Mouse (Mus musculus) erythroid progenitor cell, adult 5-6 weeks (primary cell): ENCODE data around the gene AC140267.1. TPM values are rescaled to one million over a fixed set of nuclear protein-coding genes. Genes with fewer than 3 reads are reported as not detected.

Experiments used
- ATAC-seq: replicated peaks from 2 replicates; pipeline ENCODE4 v1.8.0; 2016; ENCODE audit warnings: moderate number of reproducible peaks, mild to moderate bottlenecking, moderate TSS enrichment, inconsistent platforms; ENCODE audit not compliant: poor library complexity, low FRiP score, severe bottlenecking
- total RNA-seq, 2 experiments: library from RNA; stranded (forward) in 1 of 2; stranded (reverse) in 1 of 2; fragments of 150-400 nt in 1 of 2; fragments of 186-747, 209-891 nt in 1 of 2; gene quantifications; 2 replicates each; pipeline versions ENCODE4 v1.2.3 to v1.2.4; 2015 to 2017; ENCODE audit warnings: low replicate concordance in 2 of 2

AC140267.1 gene
- total RNA-seq (2015; ENCODE audit: low replicate concordance) (43.2 TPM in 1 of 2 replicates, not detected in the other), total RNA-seq (2017; ENCODE audit: low replicate concordance) (not detected in 2 replicates)

DNA sequence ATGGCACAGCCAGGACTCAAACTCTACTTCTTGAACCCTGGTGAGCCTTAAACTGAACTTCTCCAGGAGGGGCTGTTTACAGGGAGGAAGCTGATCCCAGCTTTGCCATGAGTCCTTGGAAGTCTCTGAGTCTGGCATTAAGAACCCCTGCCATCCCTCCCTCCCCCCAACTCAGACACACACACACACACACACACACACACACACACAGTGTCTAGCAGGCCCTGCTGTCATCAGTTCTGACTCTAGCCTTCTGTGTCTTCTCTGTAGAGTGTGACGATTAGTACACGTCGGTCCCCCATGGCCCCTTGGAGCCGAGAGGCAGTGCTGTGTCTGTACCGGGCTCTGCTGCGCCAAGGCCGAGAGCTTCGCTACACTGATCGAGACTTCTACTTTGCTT is at the start of gene AC140267.1:
AC140267.1 (plus strand) TSS at position 301 of the 400 bp plus-strand sequence.
- no peak for ATAC-seq

DNA sequence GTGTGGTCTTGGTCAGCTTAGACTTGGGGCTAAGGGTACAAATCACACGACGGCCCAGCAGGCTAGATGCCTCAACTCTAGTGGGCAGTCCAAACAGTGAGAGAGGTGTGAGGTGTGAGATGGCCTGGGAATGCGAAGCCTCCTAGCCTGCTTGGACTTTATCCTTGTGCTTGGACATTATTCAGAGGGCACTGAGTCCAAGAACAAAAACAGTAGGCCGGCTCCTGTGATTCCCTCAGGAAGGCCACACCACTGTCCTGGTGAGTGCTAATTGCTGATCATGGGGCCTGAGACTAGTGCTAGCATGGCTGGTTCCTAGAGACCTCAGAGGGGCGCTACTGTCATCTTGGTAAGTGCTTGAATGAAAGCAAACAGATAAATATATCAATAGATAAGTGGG is 46.7 kb upstream of the AC140267.1 start:
- no peak for ATAC-seq

DNA sequence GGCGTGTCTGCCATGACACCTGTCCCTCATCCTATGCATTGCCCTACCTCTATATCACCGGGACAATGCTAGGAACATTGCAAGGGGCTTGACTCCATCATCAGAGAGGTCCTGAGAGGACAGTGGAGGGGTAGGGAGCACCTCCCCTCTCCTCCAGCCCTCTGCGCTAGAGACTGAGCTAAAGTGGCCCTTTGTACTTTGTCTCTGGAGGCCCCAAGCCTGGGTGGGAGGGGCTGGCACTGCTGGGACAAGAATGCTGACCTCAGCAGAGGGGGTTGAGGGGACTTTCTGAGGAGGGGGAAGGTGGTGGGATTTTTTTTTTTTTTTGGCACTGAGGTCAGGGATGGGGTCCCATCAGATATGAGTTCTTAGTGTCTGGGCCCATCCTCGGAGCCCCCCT is 45.6 kb upstream of the AC140267.1 start:
- no peak for ATAC-seq

DNA sequence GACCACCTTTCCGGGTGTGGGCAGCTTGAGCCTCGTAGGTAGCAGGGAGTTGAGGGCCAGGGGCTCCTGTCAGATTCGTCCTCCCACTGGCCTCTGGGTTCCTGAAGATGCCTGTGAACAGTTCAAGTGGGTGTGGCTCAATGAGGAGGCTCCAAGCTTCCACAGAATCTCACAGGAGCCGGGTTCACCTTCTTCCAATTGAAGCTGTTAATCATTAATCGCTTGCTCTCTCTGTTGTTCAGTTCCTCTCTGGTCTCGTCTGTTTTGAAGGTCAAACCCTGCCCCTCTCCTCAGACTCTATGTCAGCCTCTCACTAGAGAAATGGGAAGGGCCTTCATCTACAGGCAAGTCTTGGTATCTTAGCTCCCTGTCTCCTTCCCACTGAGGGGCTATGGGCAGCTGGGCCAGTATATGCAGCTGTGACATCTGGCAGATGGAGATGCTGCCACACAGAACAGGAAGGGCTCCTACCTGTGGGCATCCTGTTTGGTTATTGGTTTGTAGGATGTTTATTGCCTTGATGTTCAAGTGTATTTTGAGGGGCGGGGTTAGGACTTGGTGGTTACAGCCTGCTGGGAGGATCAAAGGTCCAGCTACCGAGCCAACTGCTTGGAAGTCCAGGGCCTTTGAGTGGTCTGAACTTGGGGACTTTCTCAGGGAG is 43.9 kb upstream of the AC140267.1 start:
- no peak for ATAC-seq

DNA sequence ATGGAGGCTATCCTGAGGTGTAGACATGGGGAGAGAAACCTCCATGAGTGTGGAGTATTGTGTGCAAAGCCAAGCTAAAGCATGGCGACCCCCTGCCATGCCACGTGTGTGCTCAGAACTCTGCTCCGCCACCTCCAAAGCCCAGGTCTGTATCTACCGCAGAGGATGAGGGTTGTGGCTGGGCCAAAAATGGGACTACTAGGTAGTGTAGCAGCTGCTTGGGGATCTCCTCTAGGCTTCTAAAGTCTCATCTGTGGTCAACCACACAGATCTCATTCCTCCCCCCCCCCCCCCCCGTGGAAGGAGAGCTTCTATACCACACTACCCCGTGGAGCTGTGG is 43.4 kb upstream of the AC140267.1 start:
- no peak for ATAC-seq

DNA sequence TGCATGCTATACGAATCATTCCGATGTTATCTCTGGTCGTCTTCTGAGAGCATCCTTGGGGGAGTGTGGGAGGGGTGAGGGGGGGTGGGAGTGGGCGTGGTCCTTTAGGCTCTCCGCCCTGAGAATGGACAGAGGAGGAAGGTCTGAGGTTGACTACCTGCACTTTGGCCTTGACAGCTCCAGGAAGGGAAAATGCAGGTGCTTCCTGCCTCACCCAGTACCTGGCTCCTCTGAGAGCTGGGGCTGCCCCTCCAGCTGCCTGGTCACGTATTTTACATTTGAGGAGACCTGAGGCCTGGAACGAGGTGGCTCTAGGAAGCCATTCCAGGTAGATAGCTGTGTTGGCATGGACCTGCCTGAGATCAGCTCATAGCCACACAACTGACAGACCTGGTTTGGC is 42.8 kb upstream of the AC140267.1 start:
- no peak for ATAC-seq

DNA sequence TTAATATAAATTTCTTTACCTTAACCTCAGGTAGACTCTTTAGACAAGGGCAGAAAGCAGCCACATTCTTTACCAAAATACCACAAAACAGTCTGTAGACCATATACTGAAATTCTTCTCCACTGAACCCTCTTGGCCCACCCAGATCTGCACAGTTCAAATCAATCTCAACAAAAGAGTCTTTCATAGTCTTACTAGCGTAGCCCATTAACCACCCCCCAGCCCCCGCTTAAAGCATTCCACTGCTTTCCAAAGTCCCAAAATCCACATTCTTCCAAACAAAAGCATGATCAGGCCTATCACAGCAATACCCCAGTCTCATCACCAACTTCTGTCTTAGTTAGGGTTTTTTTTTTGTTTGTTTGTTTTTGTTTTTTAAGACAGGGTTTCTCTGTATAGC is 36.1 kb upstream of the AC140267.1 start:
- ATAC-seq, result no peak

DNA sequence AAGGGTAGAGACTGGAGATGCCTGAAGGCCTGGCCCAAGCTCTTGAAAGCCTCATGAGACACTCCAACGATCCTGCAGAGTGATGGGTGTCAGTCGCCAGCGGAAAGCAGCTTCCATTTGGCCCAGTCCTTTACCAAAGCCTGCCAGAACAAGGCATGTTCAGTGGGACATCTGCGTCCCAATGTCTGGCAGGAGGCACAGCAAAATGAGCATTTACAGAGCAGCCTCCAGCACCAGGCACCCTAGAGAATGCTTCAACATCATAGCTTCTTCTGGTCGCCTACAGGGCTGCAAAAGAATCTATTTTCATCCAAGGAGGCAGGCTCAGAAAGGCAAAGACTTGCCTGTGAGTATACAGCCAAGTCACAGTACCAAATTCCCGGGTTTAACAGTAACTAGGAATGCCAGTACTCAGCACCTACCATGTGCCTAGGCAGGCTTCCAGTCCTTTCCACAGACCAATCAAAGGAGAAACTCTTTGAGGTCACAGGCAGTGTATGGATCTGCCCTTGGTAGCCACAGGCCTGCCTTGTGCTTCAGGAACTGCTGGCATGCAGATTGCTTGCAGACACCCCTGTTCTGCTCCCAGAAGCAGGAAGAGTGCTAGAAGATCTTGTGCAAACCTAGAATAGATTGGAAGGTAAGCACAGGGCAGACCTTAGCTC is 33.4 kb upstream of the AC140267.1 start:
- ATAC-seq, result no peak

DNA sequence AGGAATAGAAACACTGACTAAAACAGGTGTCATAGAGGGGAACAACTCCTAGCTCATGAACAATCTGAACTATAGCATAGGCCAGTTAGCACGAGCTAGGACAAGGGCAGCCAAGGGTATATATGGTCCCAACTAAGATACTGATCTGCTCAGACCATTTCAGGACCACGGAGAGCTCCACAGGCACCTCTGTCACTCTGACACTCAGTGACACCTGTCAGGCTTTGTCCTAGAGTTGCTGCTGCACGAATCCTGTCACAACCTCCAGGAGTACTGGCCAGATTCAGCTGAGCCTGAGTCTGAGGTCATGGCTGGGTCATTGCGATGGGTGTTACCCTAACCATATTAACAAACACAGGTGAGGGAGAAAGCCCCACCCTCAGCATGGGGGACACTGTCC is 32.2 kb upstream of the AC140267.1 start:
- ATAC-seq, result no peak

DNA sequence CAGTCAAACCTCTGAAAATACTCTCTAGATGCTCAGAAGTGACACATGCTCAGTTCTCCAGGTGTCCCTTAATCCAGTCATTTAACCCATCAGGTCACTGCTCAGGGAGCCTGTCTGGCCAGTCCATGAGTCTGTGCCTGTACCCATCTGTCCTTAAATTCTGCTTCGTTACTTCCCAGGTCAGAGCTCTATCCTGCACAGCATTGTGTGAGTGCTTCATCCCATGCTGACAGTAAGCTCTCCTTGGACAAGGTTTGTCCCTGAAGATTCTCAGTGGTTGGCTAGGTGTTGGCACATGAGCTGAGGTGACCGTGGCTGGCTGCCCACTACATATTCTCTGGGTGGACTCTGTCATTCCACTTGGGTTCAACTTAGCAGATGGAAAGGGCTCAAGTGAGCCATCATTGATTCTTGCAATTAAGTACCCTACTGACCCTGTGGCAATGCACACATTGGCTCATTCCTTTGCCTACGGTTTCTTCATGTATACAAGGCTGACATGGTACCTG is 29.5 kb upstream of the AC140267.1 start:
- ATAC-seq, result no peak

DNA sequence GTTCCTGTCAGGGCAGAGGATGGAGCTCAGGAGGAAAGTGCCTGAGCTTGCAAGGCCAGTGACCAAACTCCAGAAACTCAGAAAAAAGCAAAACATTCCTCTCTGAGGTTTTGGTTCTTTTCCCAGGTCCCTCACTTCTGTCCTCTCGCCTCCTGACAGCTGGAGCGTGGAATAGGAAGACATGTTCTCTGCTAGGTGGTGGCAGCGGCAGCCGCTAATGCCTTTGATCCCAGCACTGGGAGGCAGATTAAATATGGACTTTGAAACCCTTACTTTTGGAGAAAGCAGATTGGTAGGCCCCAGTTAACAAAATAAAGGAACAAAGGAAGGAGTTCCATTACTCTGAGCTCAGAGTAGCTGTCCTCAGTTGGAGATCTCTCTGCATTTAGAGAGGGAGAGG is 27.2 kb upstream of the AC140267.1 start:
- no peak for ATAC-seq

DNA sequence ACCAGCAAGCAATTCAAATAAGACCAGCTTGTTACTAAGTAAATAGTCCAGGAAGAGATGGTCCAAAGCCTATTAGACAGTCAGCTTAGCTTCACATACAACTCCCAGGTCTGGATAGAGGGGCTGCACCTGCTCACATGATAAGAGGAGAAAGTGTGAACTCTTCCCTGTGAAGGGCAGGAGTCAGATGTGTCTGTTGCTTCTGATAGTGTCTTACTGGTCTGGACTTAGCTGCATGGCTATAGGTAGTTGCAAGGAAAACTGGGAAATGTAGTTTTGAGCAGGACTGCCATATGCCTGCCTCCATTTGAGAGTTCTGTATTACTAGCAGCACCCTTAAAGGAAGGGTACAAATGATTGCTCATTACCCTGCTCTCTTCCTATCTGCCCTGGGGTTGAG is 21.9 kb upstream of the AC140267.1 start:
- no peak for ATAC-seq

DNA sequence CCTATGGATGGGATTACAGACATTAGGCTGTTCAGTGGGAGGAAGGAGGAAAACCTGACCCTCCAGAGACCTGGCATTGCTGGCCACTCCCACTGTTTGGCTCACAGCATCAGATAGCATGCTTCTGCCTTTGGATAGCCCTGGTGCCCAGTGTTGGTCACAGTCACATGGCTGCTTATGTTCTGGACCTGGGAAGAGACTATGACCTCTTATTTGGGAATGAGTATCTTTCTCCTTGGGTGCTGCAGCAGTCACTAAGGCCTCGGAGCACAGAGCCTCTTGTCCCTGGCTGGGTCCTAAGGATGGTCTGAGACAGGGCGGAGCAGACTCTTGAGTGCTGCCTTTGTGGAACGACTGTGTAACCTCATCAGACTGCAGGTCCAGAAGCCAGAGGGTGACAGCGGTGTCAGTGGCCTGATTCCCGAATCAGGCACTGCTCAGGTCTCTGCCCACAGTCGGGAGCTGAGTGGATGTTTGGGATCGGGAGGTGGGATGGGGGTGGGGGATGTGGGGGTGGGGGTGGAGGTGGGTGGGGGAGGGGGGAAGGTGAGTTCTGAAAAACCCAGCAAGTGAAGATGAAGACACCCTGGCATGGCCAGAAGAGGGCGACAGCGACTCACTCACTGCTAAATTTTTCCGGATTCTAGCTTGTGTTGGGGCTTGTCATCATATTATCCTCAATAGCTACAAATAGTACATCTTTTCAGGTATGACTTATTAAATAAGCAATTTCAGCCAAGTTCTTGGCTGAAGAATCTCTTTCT is 19.7 kb upstream of the AC140267.1 start:
- no peak for ATAC-seq

DNA sequence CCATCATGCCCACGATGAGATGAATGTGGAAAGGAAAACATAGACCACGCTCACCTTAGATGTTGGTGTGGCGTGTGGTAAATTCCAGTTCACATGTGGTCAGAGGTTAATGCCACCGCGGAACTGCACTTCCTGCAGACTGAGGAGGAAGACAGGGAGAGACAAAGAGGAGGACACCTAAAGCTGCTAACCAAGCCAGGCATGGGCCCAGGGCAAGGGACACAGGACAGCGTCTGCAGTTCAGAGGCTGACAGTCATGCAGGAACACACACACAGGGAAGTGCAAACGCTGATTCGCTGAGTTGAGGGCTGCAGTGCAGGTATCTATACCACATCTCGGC is 19.2 kb upstream of the AC140267.1 start:
- ATAC-seq, result no peak

DNA sequence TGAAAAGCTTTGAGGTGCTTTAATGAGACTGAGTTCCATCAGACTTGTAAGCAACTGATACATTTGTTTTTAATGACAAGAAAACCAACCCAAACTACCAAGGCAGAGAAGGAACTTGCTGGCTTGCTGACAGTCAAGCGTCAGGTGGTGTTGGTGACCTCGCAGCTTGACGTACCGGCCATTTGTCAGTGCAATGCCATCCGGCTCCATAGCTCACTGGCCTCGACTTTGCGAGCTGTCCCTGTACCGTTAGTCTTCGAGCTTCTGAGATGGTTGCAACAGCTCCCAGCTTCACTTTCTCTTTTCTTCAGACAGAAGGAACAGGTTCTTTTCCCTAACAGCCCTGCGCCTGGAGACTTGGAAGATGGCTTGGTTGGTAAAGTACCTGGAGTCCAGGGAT is 18.2 kb upstream of the AC140267.1 start:
- ATAC-seq, result no peak

DNA sequence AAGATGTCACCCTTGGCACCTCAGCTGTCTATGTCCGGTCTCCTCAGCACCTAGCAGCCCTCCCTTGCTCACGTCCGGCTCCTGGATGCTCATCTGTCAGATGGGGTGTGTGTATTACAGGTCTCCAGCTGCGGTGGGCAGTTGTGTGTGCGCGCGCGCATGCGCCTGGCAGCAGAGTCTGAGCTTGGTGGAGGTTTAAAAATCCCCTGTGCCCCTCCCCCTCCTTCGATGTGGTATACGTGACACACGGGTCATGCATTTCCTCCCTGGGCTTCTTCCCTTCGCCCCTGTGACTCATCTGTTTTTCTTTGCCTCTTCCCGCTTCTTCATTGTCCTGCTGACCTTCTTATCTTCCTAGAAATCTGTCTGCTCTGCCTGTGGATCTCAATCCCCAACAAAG is 16.4 kb upstream of the AC140267.1 start:
- no peak for ATAC-seq

DNA sequence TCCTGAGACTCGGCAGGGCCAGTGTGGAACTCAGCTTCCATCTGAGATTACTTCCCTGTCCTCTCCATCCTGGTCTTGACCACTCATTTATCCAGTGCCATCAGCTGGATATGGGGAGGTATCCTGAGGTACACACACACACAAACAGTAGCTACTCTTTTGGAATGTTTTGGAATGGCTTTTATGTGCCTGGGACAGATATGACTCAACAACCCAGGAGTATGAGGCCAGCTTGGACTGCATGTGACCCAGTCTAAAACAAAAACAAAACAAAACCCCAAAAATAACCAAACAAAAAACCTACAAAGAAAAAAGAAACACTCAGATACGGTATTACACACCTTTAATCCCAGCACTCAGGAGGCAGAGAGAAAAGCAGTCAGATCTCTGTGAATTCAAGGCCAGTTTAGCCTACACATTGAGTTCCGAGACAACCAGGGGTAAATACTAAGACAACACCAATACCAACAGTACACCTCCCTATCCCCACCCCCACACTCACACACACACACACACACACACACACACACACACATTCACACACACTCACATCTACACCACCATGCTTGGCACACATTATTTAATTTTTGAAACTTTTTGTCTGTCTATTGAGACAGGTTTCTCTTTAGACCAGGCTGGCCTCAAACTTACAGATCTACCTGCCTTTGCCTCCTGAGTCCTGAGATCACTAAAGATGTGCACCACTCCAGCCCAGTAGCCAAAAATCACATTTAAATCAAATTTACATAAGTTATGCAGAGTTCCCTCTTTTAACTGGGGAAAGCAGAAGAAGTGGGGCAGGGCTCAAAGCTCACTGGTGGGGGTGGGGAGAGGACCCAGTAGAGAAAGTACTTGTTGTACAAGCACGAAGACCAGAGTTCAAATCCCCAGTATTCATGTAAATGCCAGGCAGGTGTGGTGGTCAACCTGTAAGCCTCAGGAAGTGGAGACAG is 15.7 kb upstream of the AC140267.1 start:
- ATAC-seq, result no peak

DNA sequence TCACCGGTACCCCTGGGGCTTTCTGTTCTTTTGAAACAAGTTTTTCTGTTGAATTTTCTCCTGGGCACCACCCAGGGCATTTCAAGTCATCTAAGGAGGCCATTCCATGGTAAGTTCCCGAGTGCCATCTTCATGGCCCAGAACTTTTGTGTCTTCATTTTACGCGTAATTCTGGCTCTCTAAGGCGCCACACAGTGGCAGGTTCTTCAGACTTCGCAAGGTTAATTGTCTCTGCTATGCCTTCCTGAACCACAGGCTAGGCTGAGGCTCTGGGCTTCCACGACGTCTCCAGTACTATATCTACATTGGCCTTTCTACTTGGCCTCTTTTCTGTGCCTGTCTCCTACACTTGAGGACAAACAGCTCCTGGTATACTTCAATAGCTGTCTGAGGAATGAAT is 14.6 kb upstream of the AC140267.1 start:
- ATAC-seq, result no peak

DNA sequence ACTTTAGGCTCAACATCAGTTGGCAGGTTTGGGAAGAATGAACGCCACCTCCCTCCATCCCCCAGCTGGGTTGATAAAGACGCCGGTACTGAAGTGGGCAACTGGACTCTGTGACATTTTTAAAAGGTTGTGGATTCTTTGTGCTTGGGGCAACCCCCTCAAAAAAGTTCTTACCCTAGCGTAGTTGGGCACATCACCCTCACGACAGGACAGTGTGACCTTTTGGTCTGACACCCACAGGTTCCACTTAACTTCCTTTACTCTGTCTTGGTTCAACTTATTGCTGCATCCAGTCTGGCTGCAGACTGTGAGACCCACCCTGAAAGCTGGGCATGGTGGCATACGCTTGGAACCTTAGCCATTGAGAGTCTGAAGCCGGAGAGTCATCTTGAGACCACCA is 11.9 kb upstream of the AC140267.1 start:
- no peak for ATAC-seq

DNA sequence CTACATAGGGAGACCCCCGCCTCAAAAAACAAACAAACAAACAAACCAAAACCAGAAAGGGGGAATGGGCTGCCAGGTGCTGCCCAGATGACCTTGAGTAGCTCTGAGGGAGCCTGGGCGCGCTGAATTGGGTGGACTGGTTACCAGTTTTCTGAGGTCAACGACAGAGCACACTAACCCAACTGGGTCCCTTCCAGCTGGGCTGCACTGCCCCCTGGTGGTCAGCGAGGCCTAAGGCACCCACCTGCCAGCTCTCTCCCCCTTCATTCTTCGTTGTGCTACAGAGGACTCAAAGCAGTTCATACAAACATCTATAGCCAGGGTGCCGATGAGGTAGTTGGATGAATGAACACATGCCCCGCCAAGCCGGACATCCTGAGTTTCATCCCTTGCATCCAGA is 10.4 kb upstream of the AC140267.1 start:
- peak; percentile 88 for ATAC-seq
